Mouse (Mus musculus) liver, embryonic 14.5 days (tissue): ENCODE data around the gene Bpifb5. TPM values are rescaled to one million over a fixed set of nuclear protein-coding genes. Genes with fewer than 3 reads are reported as not detected.
"Not testable (repeated sequence)": the region's sequence is repeated elsewhere in the genome, so short reads cannot be mapped to it uniquely, and the experiment has no call there.

Experiments used
- ATAC-seq: fragments of 200-750 bp; cut with Nextera tagmentation; 2 replicates; pipeline ENCODE4 v1.8.0; 2017; ENCODE audit warnings: moderate number of reproducible peaks, mild to moderate bottlenecking, moderate library complexity; ENCODE audit not compliant: insufficient read depth
- DNase-seq, 3 experiments: peaks; one replicate each; pipeline ENCODE4 v3.0.0-alpha.2; 2012 to 2013; ENCODE audit warnings: low read depth in 3 of 3, low spot score in 3 of 3
- H3K27ac ChIP-seq: fragments of 300-500 bp; sonication (generic); 2 replicates; pipeline ENCODE4 v1.5.1; 2014; ENCODE audit warnings: moderate library complexity, mild to moderate bottlenecking, control low read depth, inconsistent platforms
- H3K27me3 ChIP-seq: fragments of 300-500 bp; sonication (generic); 2 replicates; pipeline ENCODE4 v1.6.1; 2014; ENCODE audit warnings: mild to moderate bottlenecking, low read length, moderate library complexity; ENCODE audit not compliant: control insufficient read depth, insufficient read depth
- H3K36me3 ChIP-seq: fragments of 300-500 bp; sonication (generic); replicated peaks from 2 replicates; pipeline ENCODE4 v1.6.1; 2014; ENCODE audit warnings: low read depth; ENCODE audit not compliant: control insufficient read depth, insufficient read depth
- H3K4me1 ChIP-seq, 2 experiments: fragments of 200-500 bp in 1 of 2; fragments of 300-500 bp in 1 of 2; sonication (generic) in 1 of 2; replicated peaks; 2 replicates each; pipeline ENCODE4 v1.6.1; 2012 to 2014; ENCODE audit warnings: antibody characterized with exemption in 1 of 2, inconsistent platforms in 1 of 2, low read length in 1 of 2; ENCODE audit not compliant: control insufficient read depth in 2 of 2, insufficient read depth in 2 of 2
- H3K4me2 ChIP-seq: fragments of 300-500 bp; sonication (generic); 2 replicates; pipeline ENCODE4 v1.6.1; 2014; ENCODE audit warnings: low read depth, mild to moderate bottlenecking, control low read depth, moderate library complexity
- H3K4me3 ChIP-seq, 2 experiments: fragments of 200-500 bp in 1 of 2; fragments of 300-500 bp in 1 of 2; sonication (generic) in 1 of 2; 2 replicates each; pipeline ENCODE4 v1.5.1; 2012 to 2014; ENCODE audit warnings: low read depth in 2 of 2, low read length in 2 of 2, mild to moderate bottlenecking in 2 of 2, control low read depth in 1 of 2, inconsistent platforms in 1 of 2, moderate library complexity in 1 of 2; ENCODE audit not compliant: insufficient read depth in 1 of 2
- H3K9ac ChIP-seq: fragments of 300-500 bp; sonication (generic); replicated peaks from 2 replicates; pipeline ENCODE4 v1.6.1; 2014; ENCODE audit warnings: mild to moderate bottlenecking, control low read depth, moderate library complexity
- H3K9me3 ChIP-seq: fragments of 300-500 bp; sonication (generic); 2 replicates; pipeline ENCODE4 v1.6.1; 2016; ENCODE audit warnings: low read length, mixed read lengths; ENCODE audit not compliant: control insufficient read depth
- CTCF ChIP-seq: IDR thresholded peaks from 2 replicates; pipeline ENCODE4 v1.5.1; 2016; ENCODE audit warnings: antibody characterized with exemption, low read depth, control low read depth
- EP300 ChIP-seq: IDR thresholded peaks from 2 replicates; pipeline ENCODE4 v1.6.1; 2016; ENCODE audit warnings: antibody characterized with exemption, low read depth
- WGBS: fragments of 180-500 bp; shearing (Covaris S2); extraction: QIAGEN DNeasy Blood & Tissue Kit; methylation state at CpG from one replicate; pipeline ENCODE4 v1.1.7; 2014; ENCODE audit not compliant: insufficient replicate concordance; 5-methylcytosine and 5-hydroxymethylcytosine counted together
- polyA plus RNA-seq, 2 experiments: library from polyadenylated mRNA; depleted of rRNA in 1 of 2; stranded (reverse) in 1 of 2; unstranded in 1 of 2; fragments of >200 nt; fragmentation: Nextera tagmentation in 1 of 2; extraction: Ambion mirVana in 1 of 2; gene quantifications; 2 replicates each; pipeline versions ENCODE4 v1.2.1 to v1.2.3; 2012 to 2014

Bpifb5 gene
- polyA plus RNA-seq, 2 experiments: not detected

- WGBS: 52% methylated on average over 4 of the region's 4 CpGs
- Histone ChIP-seq H3K27me3 (no peaks in the 10 kb centered on the region), H3K9ac (no peak overlapping the region), H3K4me3 (no peak overlapping the region), H3K27ac (no peak overlapping the region), H3K4me1 (no peaks in the 10 kb centered on the region), H3K36me3 (no peaks in the 10 kb centered on the region), H3K4me2 (no peak overlapping the region), H3K9me3 (no peaks in the 10 kb centered on the region)
- TF ChIP-seq CTCF (no peak), EP300 (no peak)
- DNase-seq (no peak), ATAC-seq (no peak)
Measured at GRCm38 (mm10) chr2:154226991-154227390, 3.4 kb downstream of the Bpifb5 start.

- Histone ChIP-seq H3K9ac (no peak overlapping the region), H3K4me1 (no peaks in the 10 kb centered on the region), H3K27ac (no peak overlapping the region), H3K27me3 (no peaks in the 10 kb centered on the region), H3K36me3 (no peaks in the 10 kb centered on the region), H3K9me3 (no peaks in the 10 kb centered on the region), H3K4me2 (no peak overlapping the region), H3K4me3 (no peak overlapping the region)
- no peak for ATAC-seq
- WGBS: 66% methylated on average over 5 of the region's 5 CpGs
- DNase-seq: no peak
- TF ChIP-seq EP300 (no peak), CTCF (no peak)
Measured at GRCm38 (mm10) chr2:154227830-154228229, 4.3 kb downstream of the Bpifb5 start.

GRCm38 (mm10) chr2:154233426-154233825, 9.9 kb downstream of the Bpifb5 start:
- Histone ChIP-seq H3K27ac (no peak overlapping the region), H3K9ac (no peak overlapping the region), H3K27me3 (no peaks in the 10 kb centered on the region), H3K9me3 (no peaks in the 10 kb centered on the region), H3K4me1 (no peaks in the 10 kb centered on the region), H3K4me3 (no peak overlapping the region), H3K4me2 (no peak overlapping the region), H3K36me3 (no peaks in the 10 kb centered on the region)
- WGBS: 72% methylated on average over 6 of the region's 6 CpGs
- TF ChIP-seq EP300: no peak
- no peak for TF ChIP-seq CTCF
- ATAC-seq (no peak), DNase-seq (no peak)

GRCm38 (mm10) chr2:154240771-154241170, 17.2 kb downstream of the Bpifb5 start:
- TF ChIP-seq EP300 (no peak), CTCF (no peak)
- Histone ChIP-seq H3K36me3 (no peaks in the 10 kb centered on the region), H3K4me1 (no peaks in the 10 kb centered on the region), H3K27ac (no peak overlapping the region), H3K9ac (no peak overlapping the region), H3K9me3 (no peaks in the 10 kb centered on the region), H3K27me3 (no peaks in the 10 kb centered on the region), H3K4me2 (no peak overlapping the region), H3K4me3 (no peak overlapping the region)
- DNase-seq: no peak
- 76% methylated on average over 6 of the region's 6 CpGs for WGBS
- ATAC-seq: no peak

- not testable (repeated sequence) for ATAC-seq, H3K27me3 ChIP-seq, H3K27ac ChIP-seq, H3K9ac ChIP-seq, H3K4me3 ChIP-seq, H3K4me1 ChIP-seq, DNase-seq, H3K4me2 ChIP-seq, H3K9me3 ChIP-seq, H3K36me3 ChIP-seq
- 77% methylated on average over 11 of the region's 12 CpGs for WGBS
Measured at GRCm38 (mm10) chr2:154242726-154243125, 19.2 kb downstream of the Bpifb5 start.
